8 mouse cellular contexts compared by ENCODE assay signal in genomic region chr17:34646906-34647787, GRCm38 (mm10). TPM values are rescaled to one million over a fixed set of nuclear protein-coding genes. Genes with fewer than 3 reads are reported as not detected.
DNase-seq lines count a peak whose midpoint lies in the region; ATAC-seq lines count a peak whose summit lies in the region.

Gene Atf6b (plus strand): TSS chr17:34647146.

- peak within 1 kb of the TSS; percentile 88 for H3K9ac ChIP-seq in heart, embryonic 14.5 days (ENCODE audit: low read length)
- peak within 1 kb of the TSS; percentile 88 for H3K9ac ChIP-seq in liver, embryonic 13.5 days
- peak within 1 kb of the TSS; percentile 97 for H3K9ac ChIP-seq in stomach, embryonic 16.5 days (ENCODE audit: low read length)

- peak; percentile 93 for DNase-seq in c-Kit-negative CD71-positive TER-119-positive erythroid progenitor cells, embryonic 14.5 days (ENCODE audit: low read depth, low spot score)
- peak; percentile 93 for DNase-seq in fibroblast of lung, adult 2 months (ENCODE audit: low read depth)
- DNase-seq in kidney, postnatal 14 days = peak; percentile 98
- DNase-seq in liver, embryonic 13.5 days = peak; percentile 96
- DNase-seq in neural tube, embryonic 10.5 days (ENCODE audit: extremely low spot score, low spot score) = peak; percentile 88

- H3K4me3 ChIP-seq in heart, embryonic 14.5 days (ENCODE audit: control insufficient read depth in 1 of 2, insufficient read depth in 1 of 2, low read depth in 1 of 2, low read length in 2 of 2) = peak within 1 kb of the TSS; percentile 67 to 94
- peak within 1 kb of the TSS; percentile 94 for H3K4me3 ChIP-seq in liver, embryonic 13.5 days (replicated peaks)
- H3K4me3 ChIP-seq in stomach, embryonic 16.5 days (replicated peaks; ENCODE audit: low read length) = peak within 1 kb of the TSS; percentile 99

- ATAC-seq in CD4-positive, CD25-positive, alpha-beta regulatory T cell, adult 4 months = peak; percentile 94
- peak; percentile 95 for ATAC-seq in heart, embryonic 14.5 days (ENCODE audit: insufficient number of reproducible peaks, insufficient read depth, low FRiP score, low read depth)
- ATAC-seq in liver, embryonic 13.5 days (ENCODE audit: low read depth) = peak; percentile 96
- peak; percentile 97 for ATAC-seq in stomach, embryonic 16.5 days (ENCODE audit: insufficient read depth, low FRiP score)

- H3K27ac ChIP-seq in heart, embryonic 14.5 days (replicated peaks in 1 of 2; ENCODE audit: control insufficient read depth in 1 of 2, insufficient read depth in 1 of 2, low read depth in 2 of 2, low read length in 2 of 2) = peak within 1 kb of the TSS in 1 of 2 experiments; percentile 58; a peak in 1 of 4 replicates
- H3K27ac ChIP-seq in liver, embryonic 13.5 days = peak within 1 kb of the TSS; percentile 71
- peak within 1 kb of the TSS; percentile 74 for H3K27ac ChIP-seq in stomach, embryonic 16.5 days (ENCODE audit: low read length)

- H3K9me3 ChIP-seq in heart, embryonic 14.5 days (ENCODE audit: control insufficient read depth, low read length) = no peaks in the 10 kb centered on the region
- no peaks in the 10 kb centered on the region for H3K9me3 ChIP-seq in liver, embryonic 13.5 days (replicated peaks)
- no peaks in the 10 kb centered on the region for H3K9me3 ChIP-seq in stomach, embryonic 16.5 days (replicated peaks; ENCODE audit: control insufficient read depth, low read length)

- peaks cover 9 to 25% of the 10 kb centered on the region in 2 experiments for H3K4me1 ChIP-seq in heart, embryonic 14.5 days (ENCODE audit: control insufficient read depth in 2 of 2, insufficient read depth in 2 of 2, low read length in 2 of 2)
- H3K4me1 ChIP-seq in liver, embryonic 13.5 days (replicated peaks) = peaks cover 41% of the 10 kb centered on the region
- peaks cover 18% of the 10 kb centered on the region for H3K4me1 ChIP-seq in stomach, embryonic 16.5 days (ENCODE audit: control insufficient read depth, insufficient read depth, low read length)

- peaks cover 33% of the 10 kb centered on the region for H3K36me3 ChIP-seq in heart, embryonic 14.5 days (ENCODE audit: control insufficient read depth, insufficient read depth, low read length)
- H3K36me3 ChIP-seq in liver, embryonic 13.5 days = peaks cover 33% of the 10 kb centered on the region
- H3K36me3 ChIP-seq in stomach, embryonic 16.5 days (ENCODE audit: control insufficient read depth, insufficient read depth, low read length) = 0 out of 2 replicates have a peak, but pooled peaks cover 16% of the 10 kb centered on the region

- no peaks in the 10 kb centered on the region for H3K27me3 ChIP-seq in heart, embryonic 14.5 days (ENCODE audit: control insufficient read depth, insufficient read depth, low read length)
- 0 out of 2 replicates have a peak, but pooled peaks cover 3% of the 10 kb centered on the region for H3K27me3 ChIP-seq in liver, embryonic 13.5 days
- no peaks in the 10 kb centered on the region for H3K27me3 ChIP-seq in stomach, embryonic 16.5 days (ENCODE audit: control insufficient read depth, insufficient read depth, low read length)

- WGBS in heart, embryonic 14.5 days = under 1% methylated on average over 66 of the region's 66 CpGs
- WGBS in liver, embryonic 13.5 days (ENCODE audit: insufficient replicate concordance) = under 1% methylated on average over 66 of the region's 66 CpGs
- WGBS in stomach, embryonic 16.5 days = under 1% methylated on average over 66 of the region's 66 CpGs

- peak within 1 kb of the TSS; percentile 85 for H3K4me2 ChIP-seq in heart, embryonic 14.5 days (ENCODE audit: low read length)
- H3K4me2 ChIP-seq in liver, embryonic 13.5 days = peak within 1 kb of the TSS; percentile 90
- peak within 1 kb of the TSS; percentile 91 for H3K4me2 ChIP-seq in stomach, embryonic 16.5 days (ENCODE audit: low read depth, low read length)

RNA-seq across cellular contexts. Expression of gene Atf6b, which starts in this region (rescaled TPM):
- 10 to 100 TPM; 15.2 to 20.2 TPM for polyA plus RNA-seq in CD4-positive, CD25-positive, alpha-beta regulatory T cell, adult 4 months (2017; shearing (Covaris generic))
- polyA plus RNA-seq in heart, embryonic 14.5 days (2014; fragmentation: Nextera tagmentation; extraction: Ambion mirVana) = 28.7 and 34.3 TPM in 2 replicates
- polyA plus RNA-seq in liver, embryonic 13.5 days (2015; fragmentation: Nextera tagmentation; extraction: Ambion mirVana) = 24.6 and 27.4 TPM in 2 replicates
- 73.5 and 78.0 TPM in 2 replicates for polyA plus RNA-seq in stomach, embryonic 16.5 days (2015; fragmentation: Nextera tagmentation; extraction: Ambion mirVana)
